Mouse (Mus musculus) gonadal fat pad, adult 2 months (tissue): ENCODE results near the gene P2rx7. TPM values are rescaled to one million over a fixed set of nuclear protein-coding genes. Genes with fewer than 3 reads are reported as not detected.
"Not testable (repeated sequence)": the region's sequence is repeated elsewhere in the genome, so short reads cannot be mapped to it uniquely, and the experiment has no call there.

Source experiments
- DNase-seq: peaks from one replicate; pipeline ENCODE4 v3.0.0-alpha.2; 2012; ENCODE audit warnings: low read depth
- polyA plus RNA-seq: library from polyadenylated mRNA; depleted of rRNA; stranded (reverse); fragments of >200 nt; gene quantifications from 2 replicates; pipeline ENCODE4 v1.2.3, GENCODE M21; 2012

Gene P2rx7
- polyA plus RNA-seq, 1 experiment, result 16.7 TPM

GRCm38 (mm10) chr5:122646050-122646449 is 2.3 kb downstream of the P2rx7 start:
- no peak for DNase-seq

- no peak for DNase-seq
These were observed 3.7 kb downstream of the P2rx7 start for GRCm38 (mm10) chr5:122647256-122647924.

GRCm38 (mm10) chr5:122647952-122648374 is 4.3 kb downstream of the P2rx7 start:
- DNase-seq, result not testable (repeated sequence)

- DNase-seq, result no peak
These were observed 5.6 kb downstream of the P2rx7 start for GRCm38 (mm10) chr5:122649264-122649663.

GRCm38 (mm10) chr5:122650100-122650499 is 6.4 kb downstream of the P2rx7 start:
- DNase-seq, result no peak

GRCm38 (mm10) chr5:122652506-122652905 is 8.8 kb downstream of the P2rx7 start:
- DNase-seq, result no peak

- no peak for DNase-seq
These were observed 9.4 kb downstream of the P2rx7 start for GRCm38 (mm10) chr5:122653112-122653445.

- DNase-seq, result no peak
These were observed 9.9 kb downstream of the P2rx7 start for GRCm38 (mm10) chr5:122653446-122654267.

GRCm38 (mm10) chr5:122654268-122654573 is 10.5 kb downstream of the P2rx7 start:
- DNase-seq, result no peak

- DNase-seq, result no peak
These were observed 13.1 kb downstream of the P2rx7 start for GRCm38 (mm10) chr5:122656808-122657207.

- DNase-seq, result no peak
These were observed 18.8 kb downstream of the P2rx7 start for GRCm38 (mm10) chr5:122662501-122662900.

GRCm38 (mm10) chr5:122665036-122665435 is 21.3 kb downstream of the P2rx7 start:
- DNase-seq, result no peak

GRCm38 (mm10) chr5:122668981-122669897 is 25.5 kb downstream of the P2rx7 start:
- no peak for DNase-seq

- not testable (repeated sequence) for DNase-seq
These were observed 27.9 kb downstream of the P2rx7 start for GRCm38 (mm10) chr5:122671641-122672040.

- DNase-seq, result no peak
These were observed 28.6 kb downstream of the P2rx7 start for GRCm38 (mm10) chr5:122672298-122672697.

GRCm38 (mm10) chr5:122676002-122676401 is 32.3 kb downstream of the P2rx7 start:
- DNase-seq, result no peak

- DNase-seq, result no peak
These were observed 34.3 kb downstream of the P2rx7 start for GRCm38 (mm10) chr5:122677983-122678382.

- DNase-seq, result no peak
These were observed 36.2 kb downstream of the P2rx7 start for GRCm38 (mm10) chr5:122679881-122680280.

GRCm38 (mm10) chr5:122681276-122681675 is 37.6 kb downstream of the P2rx7 start:
- DNase-seq, result no peak

- DNase-seq, result no peak
These were observed 40.2 kb downstream of the P2rx7 start for GRCm38 (mm10) chr5:122683926-122684325.

GRCm38 (mm10) chr5:122687391-122687790 is 43.7 kb downstream of the P2rx7 start:
- DNase-seq, result no peak

- DNase-seq, result no peak
These were observed 45.4 kb downstream of the P2rx7 start for GRCm38 (mm10) chr5:122689153-122689552.
